Mouse (Mus musculus) embryonic facial prominence, embryonic 11.5 days (tissue): ENCODE measurements around the gene Cd72. TPM values are rescaled to one million over a fixed set of nuclear protein-coding genes. Genes with fewer than 3 reads are reported as not detected.
A peak's percentile ranks its signal among the peaks of the same experiment; 100 is the strongest.

Experiments used
- ATAC-seq: fragments of 200-750 bp; cut with Nextera tagmentation; replicated peaks from 2 replicates; pipeline ENCODE4 v1.8.0; 2017; ENCODE audit warnings: low read depth; ENCODE audit not compliant: insufficient number of reproducible peaks, low FRiP score, low TSS enrichment
- DNase-seq: peaks from one replicate; pipeline ENCODE4 v3.0.0-alpha.2; 2015; ENCODE audit warnings: low spot score
- H3K27ac ChIP-seq: fragments of 300-500 bp; sonication (generic); replicated peaks from 2 replicates; pipeline ENCODE4 v1.5.1; 2014; ENCODE audit warnings: mild to moderate bottlenecking, low read depth, low read length, control low read depth
- H3K27me3 ChIP-seq: fragments of 300-500 bp; sonication (generic); 2 replicates; pipeline ENCODE4 v1.6.1; 2014; ENCODE audit warnings: mild to moderate bottlenecking, low read length, moderate library complexity, mixed read lengths; ENCODE audit not compliant: control insufficient read depth, insufficient read depth
- H3K36me3 ChIP-seq: fragments of 300-500 bp; sonication (generic); replicated peaks from 2 replicates; pipeline ENCODE4 v1.6.1; 2014; ENCODE audit warnings: low read depth, mild to moderate bottlenecking, low read length, moderate library complexity, mixed read lengths; ENCODE audit not compliant: control insufficient read depth, insufficient read depth
- H3K4me1 ChIP-seq: fragments of 300-500 bp; sonication (generic); 2 replicates; pipeline ENCODE4 v1.6.1; 2014; ENCODE audit warnings: low read length, mixed read lengths; ENCODE audit not compliant: control insufficient read depth, insufficient read depth
- H3K4me2 ChIP-seq: fragments of 300-500 bp; sonication (generic); 2 replicates; pipeline ENCODE4 v1.6.1; 2014; ENCODE audit warnings: low read depth, mild to moderate bottlenecking, control low read depth, low read length, moderate library complexity
- H3K4me3 ChIP-seq: fragments of 300-500 bp; sonication (generic); 2 replicates; pipeline ENCODE4 v1.5.1; 2014; ENCODE audit warnings: low read depth, low read length, control low read depth
- H3K9ac ChIP-seq: fragments of 300-500 bp; sonication (generic); replicated peaks from 2 replicates; pipeline ENCODE4 v1.6.1; 2014; ENCODE audit warnings: mild to moderate bottlenecking, control low read depth, low read length
- H3K9me3 ChIP-seq: fragments of 300-500 bp; sonication (generic); replicated peaks from 2 replicates; pipeline ENCODE4 v1.6.1; 2016; ENCODE audit warnings: mild to moderate bottlenecking, low read length, inconsistent platforms, mixed read lengths; ENCODE audit not compliant: control insufficient read depth
- WGBS: fragments of 180-500 bp; shearing (Covaris S2); extraction: QIAGEN DNeasy Blood & Tissue Kit; methylation state at CpG from one replicate; pipeline ENCODE4 v1.1.7; 2014; 5-methylcytosine and 5-hydroxymethylcytosine counted together
- polyA plus RNA-seq: library from polyadenylated mRNA; unstranded; fragments of >200 nt; fragmentation: Nextera tagmentation; extraction: Ambion mirVana; gene quantifications from 2 replicates; pipeline ENCODE4 v1.2.1, GENCODE M21; 2014

Gene Cd72
- polyA plus RNA-seq, 1 experiment from 2014 or later, result 2.4 TPM

GRCm38 (mm10) chr4:43425197-43425596 lies 29.2 kb downstream of the Cd72 start:
- ATAC-seq, result no peak
- Histone ChIP-seq H3K4me3 (no peak overlapping the region), H3K4me1 (no peaks in the 10 kb centered on the region; the same call in none of the 2 replicates), H3K27me3 (peaks cover 36% of the 10 kb centered on the region), H3K36me3 (0 out of 2 replicates have a peak, but pooled peaks cover 3% of the 10 kb centered on the region), H3K9me3 (no peaks in the 10 kb centered on the region), H3K27ac (no peak overlapping the region), H3K9ac (peak overlapping the region; percentile 4; the same call in 1 of the 2 replicates), H3K4me2 (0 out of 2 replicates have a peak overlapping the region, but pooled peaks have one; percentile 19)
- no peak for DNase-seq
- 17% methylated on average over 14 of the region's 14 CpGs for WGBS

DNA sequence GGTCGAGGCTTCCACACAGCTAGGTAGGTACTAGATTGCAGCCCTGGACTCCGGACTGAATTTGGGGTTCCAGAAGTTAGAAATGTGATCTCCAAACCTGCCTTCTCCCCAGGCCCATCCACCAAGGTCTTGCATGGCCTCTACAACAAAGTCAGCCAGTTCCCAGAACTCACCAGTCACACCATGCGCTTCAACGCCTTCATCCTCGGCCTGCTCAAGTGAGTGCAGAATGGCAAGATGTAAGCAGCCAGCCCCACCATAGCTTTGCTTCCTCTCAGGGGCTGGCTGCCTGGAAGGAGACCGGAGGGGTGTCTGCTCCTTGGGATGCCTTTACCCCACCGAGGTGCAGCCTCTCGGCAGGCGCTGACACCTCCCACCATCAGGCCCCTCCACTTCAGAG lies 30.4 kb downstream of the Cd72 start:
- H3K4me2 ChIP-seq, result no peak overlapping the region
- 85% methylated on average over 9 of the region's 9 CpGs for WGBS
- H3K4me3 ChIP-seq, result no peak overlapping the region
- DNase-seq (no peak), ATAC-seq (no peak)
- no peaks in the 10 kb centered on the region for H3K9me3 ChIP-seq
- no peak overlapping the region for H3K9ac ChIP-seq
- H3K27me3 ChIP-seq, result peaks cover 35% of the 10 kb centered on the region
- H3K36me3 ChIP-seq, result 0 out of 2 replicates have a peak, but pooled peaks cover 3% of the 10 kb centered on the region
- H3K27ac ChIP-seq, result no peak overlapping the region
- no peaks in the 10 kb centered on the region; the same call in none of the 2 replicates for H3K4me1 ChIP-seq

- Histone ChIP-seq H3K36me3 (0 out of 2 replicates have a peak, but pooled peaks cover 3% of the 10 kb centered on the region), H3K27me3 (peaks cover 33% of the 10 kb centered on the region), H3K4me1 (no peaks in the 10 kb centered on the region; the same call in 1 of the 2 replicates), H3K4me3 (no peak overlapping the region), H3K9me3 (no peaks in the 10 kb centered on the region), H3K27ac (no peak overlapping the region), H3K9ac (no peak overlapping the region), H3K4me2 (no peak overlapping the region)
- no peak for ATAC-seq
- WGBS, result 92% methylated on average over 20 of the region's 20 CpGs
- DNase-seq, result no peak
Observed at GRCm38 (mm10) chr4:43423267-43423934, 31.0 kb downstream of the Cd72 start.

- DNase-seq (no peak), ATAC-seq (no peak)
- H3K9ac ChIP-seq, result no peak overlapping the region
- no peak overlapping the region for H3K27ac ChIP-seq
- H3K4me2 ChIP-seq, result no peak overlapping the region
- no peak overlapping the region for H3K4me3 ChIP-seq
- no peaks in the 10 kb centered on the region for H3K9me3 ChIP-seq
- H3K36me3 ChIP-seq, result 0 out of 2 replicates have a peak, but pooled peaks cover 3% of the 10 kb centered on the region
- H3K27me3 ChIP-seq, result peaks cover 21% of the 10 kb centered on the region
- WGBS, result 76% methylated on average over 28 of the region's 28 CpGs
- no peaks in the 10 kb centered on the region; the same call in 1 of the 2 replicates for H3K4me1 ChIP-seq
Observed at GRCm38 (mm10) chr4:43421632-43422240, 32.7 kb downstream of the Cd72 start.

DNA sequence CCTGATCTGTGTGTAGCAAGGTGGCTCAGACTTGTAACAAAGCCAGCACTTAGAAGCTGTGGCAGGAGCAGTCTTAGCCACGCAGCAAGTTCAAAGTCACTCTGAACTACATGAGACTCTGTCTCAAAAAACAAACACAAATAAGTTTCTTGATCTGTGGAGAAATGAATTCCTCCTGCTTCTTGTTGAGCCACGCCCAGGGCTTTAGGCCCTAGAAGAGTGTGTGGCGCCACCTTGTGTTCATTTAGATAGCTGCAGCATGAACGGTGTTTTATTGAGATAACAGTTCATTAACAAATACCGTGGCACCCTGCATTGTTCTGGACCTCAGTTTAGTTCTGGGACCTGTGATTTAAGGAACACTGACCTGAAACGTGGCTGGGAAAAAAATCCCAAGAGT lies 34.1 kb downstream of the Cd72 start:
- Histone ChIP-seq H3K36me3 (0 out of 2 replicates have a peak, but pooled peaks cover 3% of the 10 kb centered on the region), H3K9ac (no peak overlapping the region), H3K4me1 (no peaks in the 10 kb centered on the region), H3K27me3 (peaks cover 8% of the 10 kb centered on the region; the same call in 1 of the 2 replicates), H3K27ac (no peak overlapping the region), H3K9me3 (no peaks in the 10 kb centered on the region), H3K4me2 (no peak overlapping the region), H3K4me3 (no peak overlapping the region)
- DNase-seq, result peak; percentile 92
- 7% methylated on average over 6 of the region's 6 CpGs for WGBS
- ATAC-seq, result no peak

DNA sequence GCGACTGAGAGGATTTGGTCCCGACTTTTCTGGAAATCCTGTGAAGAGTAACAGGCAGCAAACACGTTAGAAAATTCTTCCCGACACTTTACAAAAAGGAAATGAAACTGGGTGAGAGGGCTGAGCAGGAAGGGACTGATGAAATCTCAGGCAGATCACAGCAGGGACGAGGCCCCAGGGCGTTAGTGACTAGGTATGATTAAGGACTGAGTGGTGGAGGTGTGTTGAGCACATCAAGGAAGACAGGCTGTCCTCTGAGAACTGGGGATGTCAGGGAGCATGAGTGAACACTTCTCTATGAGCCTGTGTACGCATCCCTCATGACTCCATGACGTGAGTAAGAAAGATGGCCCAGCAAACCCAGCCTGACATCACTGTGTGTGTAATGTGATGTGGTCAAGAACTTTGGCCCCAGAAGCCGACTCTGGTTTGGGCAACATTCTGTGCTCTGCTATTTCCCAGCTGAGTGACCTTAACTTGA lies 34.6 kb downstream of the Cd72 start:
- WGBS, result 63% methylated on average over 9 of the region's 9 CpGs
- DNase-seq, result no peak
- H3K27me3 ChIP-seq, result peaks cover 4% of the 10 kb centered on the region; the same call in 1 of the 2 replicates
- H3K27ac ChIP-seq, result no peak overlapping the region
- H3K9ac ChIP-seq, result no peak overlapping the region
- H3K9me3 ChIP-seq, result no peaks in the 10 kb centered on the region
- no peak overlapping the region for H3K4me3 ChIP-seq
- H3K4me2 ChIP-seq, result no peak overlapping the region
- H3K4me1 ChIP-seq, result no peaks in the 10 kb centered on the region
- no peak for ATAC-seq
- 0 out of 2 replicates have a peak, but pooled peaks cover 3% of the 10 kb centered on the region for H3K36me3 ChIP-seq

GRCm38 (mm10) chr4:43418973-43419656 lies 35.3 kb downstream of the Cd72 start:
- DNase-seq, result no peak
- H3K27ac ChIP-seq, result no peak overlapping the region
- no peak overlapping the region for H3K4me2 ChIP-seq
- H3K27me3 ChIP-seq, result no peaks in the 10 kb centered on the region
- ATAC-seq, result no peak
- no peaks in the 10 kb centered on the region for H3K4me1 ChIP-seq
- H3K36me3 ChIP-seq, result 0 out of 2 replicates have a peak, but pooled peaks cover 3% of the 10 kb centered on the region
- no peak overlapping the region for H3K9ac ChIP-seq
- H3K9me3 ChIP-seq, result no peaks in the 10 kb centered on the region
- 59% methylated on average over 15 of the region's 15 CpGs for WGBS
- no peak overlapping the region for H3K4me3 ChIP-seq
